Mouse (Mus musculus): ENCODE measurements at regions not wholly inside any gene's neighbourhood (a gene's known extent, or its start where the extent isn't known, plus 50 kb on each side); places are given as distances from the start of the nearest gene placed in this dataset.

DNA sequence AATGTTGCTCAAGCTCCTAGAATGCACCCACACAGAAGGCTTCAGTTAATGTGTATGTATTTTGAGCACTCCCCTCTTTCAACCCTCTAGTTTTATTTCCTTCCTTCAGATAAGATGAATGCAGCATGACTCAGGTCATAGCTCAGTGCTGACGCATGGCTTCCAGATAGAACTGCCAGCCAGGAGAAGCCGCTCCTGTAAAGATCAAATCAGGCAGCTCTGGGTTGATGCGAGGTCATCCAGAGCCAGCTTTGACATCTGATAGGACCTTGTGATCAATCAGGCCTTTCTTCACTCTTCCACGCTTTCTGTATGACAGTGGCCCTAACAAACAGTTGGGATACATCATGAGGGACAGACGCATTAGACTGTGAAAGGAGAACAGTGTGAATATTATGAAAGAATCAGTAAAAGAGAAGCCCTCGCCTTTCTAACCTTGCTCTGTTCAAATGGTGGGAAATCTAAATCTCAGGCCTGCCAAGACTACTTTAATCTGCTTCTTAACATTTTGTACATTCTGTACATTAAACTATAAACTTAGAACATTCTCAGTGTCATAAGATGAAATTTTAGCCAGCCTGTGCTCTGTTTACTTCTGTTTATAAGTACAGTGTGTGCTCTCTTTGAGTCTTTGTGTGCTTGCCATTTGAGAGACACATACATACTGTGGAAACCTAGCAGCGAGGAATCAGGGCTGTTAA lies 807.9 kb upstream of the Tbl1xr1 start:
- Histone ChIP-seq H3K9ac (replicated peaks) (no peak overlapping the region), H3K36me3 (replicated peaks; ENCODE audit: control insufficient read depth, insufficient read depth, low read depth) (no peaks in the 10 kb centered on the region), H3K27me3 (ENCODE audit: control insufficient read depth, insufficient read depth, low read length) (no peaks in the 10 kb centered on the region), H3K9me3 (ENCODE audit: control insufficient read depth, low read length) (no peaks in the 10 kb centered on the region), H3K27ac (no peak overlapping the region), H3K4me3 (ENCODE audit: insufficient read depth in 1 of 2, low read depth in 2 of 2, low read length in 2 of 2) (no peak overlapping the region), H3K4me1 (replicated peaks; ENCODE audit: control insufficient read depth in 2 of 2, insufficient read depth in 2 of 2, low read length in 1 of 2) (no peaks in the 10 kb centered on the region), H3K4me2 (ENCODE audit: low read depth) (no peak overlapping the region)
- no peak for ATAC-seq (ENCODE audit: insufficient read depth)
- no peak for DNase-seq (ENCODE audit: low read depth in 3 of 3, low spot score in 3 of 3)
- 44% methylated on average over 7 of the region's 7 CpGs for WGBS (ENCODE audit: insufficient replicate concordance)
- TF ChIP-seq CTCF (IDR thresholded peaks at IDR 0.05; ENCODE audit: low read depth) (no peak), EP300 (IDR thresholded peaks at IDR 0.05; ENCODE audit: low read depth) (no peak)

DNA sequence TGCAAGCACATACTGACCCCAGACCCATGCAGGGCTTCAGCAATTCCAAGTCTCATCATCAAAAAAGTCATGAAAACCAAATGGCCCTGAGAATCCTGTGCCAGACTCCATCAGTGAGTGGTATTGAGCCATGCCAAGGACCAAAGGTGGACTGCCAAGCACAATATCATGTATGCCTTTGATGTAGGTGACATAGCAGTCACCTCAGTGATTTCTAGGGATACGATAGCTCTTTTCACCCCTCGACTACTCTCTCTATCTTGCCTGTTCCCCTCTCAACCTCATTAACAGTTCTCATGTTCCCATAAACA lies 807.4 kb upstream of the Tbl1xr1 start:
- no peaks in the 10 kb centered on the region for H3K36me3 ChIP-seq (replicated peaks; ENCODE audit: control insufficient read depth, insufficient read depth, low read depth)
- H3K27me3 ChIP-seq (ENCODE audit: control insufficient read depth, insufficient read depth, low read length), result no peaks in the 10 kb centered on the region
- WGBS (ENCODE audit: insufficient replicate concordance), result 51% methylated on average over 2 of the region's 2 CpGs
- H3K9ac ChIP-seq (replicated peaks), result no peak overlapping the region
- H3K9me3 ChIP-seq (ENCODE audit: control insufficient read depth, low read length), result no peaks in the 10 kb centered on the region
- no peak overlapping the region for H3K4me3 ChIP-seq (ENCODE audit: insufficient read depth in 1 of 2, low read depth in 2 of 2, low read length in 2 of 2)
- H3K4me2 ChIP-seq (ENCODE audit: low read depth), result no peak overlapping the region
- no peak for TF ChIP-seq CTCF (IDR thresholded peaks at IDR 0.05; ENCODE audit: low read depth)
- TF ChIP-seq EP300 (IDR thresholded peaks at IDR 0.05; ENCODE audit: low read depth), result no peak
- DNase-seq (ENCODE audit: low read depth in 3 of 3, low spot score in 3 of 3), result no peak
- H3K4me1 ChIP-seq (replicated peaks; ENCODE audit: control insufficient read depth in 2 of 2, insufficient read depth in 2 of 2, low read length in 1 of 2), result no peaks in the 10 kb centered on the region
- ATAC-seq (ENCODE audit: insufficient read depth), result no peak
- H3K27ac ChIP-seq, result no peak overlapping the region

GRCm38 (mm10) chr3:21270788-21271187 lies 805.7 kb upstream of the Tbl1xr1 start:
- Histone ChIP-seq H3K4me1 (replicated peaks; ENCODE audit: control insufficient read depth in 2 of 2, insufficient read depth in 2 of 2, low read length in 1 of 2) (no peaks in the 10 kb centered on the region), H3K27ac (no peak overlapping the region), H3K9me3 (ENCODE audit: control insufficient read depth, low read length) (no peaks in the 10 kb centered on the region), H3K9ac (replicated peaks) (no peak overlapping the region), H3K27me3 (ENCODE audit: control insufficient read depth, insufficient read depth, low read length) (no peaks in the 10 kb centered on the region), H3K4me3 (ENCODE audit: insufficient read depth in 1 of 2, low read depth in 2 of 2, low read length in 2 of 2) (no peak overlapping the region), H3K36me3 (replicated peaks; ENCODE audit: control insufficient read depth, insufficient read depth, low read depth) (no peaks in the 10 kb centered on the region), H3K4me2 (ENCODE audit: low read depth) (no peak overlapping the region)
- no peak for ATAC-seq (ENCODE audit: insufficient read depth)
- 59% methylated on average over 3 of the region's 3 CpGs for WGBS (ENCODE audit: insufficient replicate concordance)
- DNase-seq (ENCODE audit: low read depth in 3 of 3, low spot score in 3 of 3), result no peak
- TF ChIP-seq CTCF (IDR thresholded peaks at IDR 0.05; ENCODE audit: low read depth), result no peak
- TF ChIP-seq EP300 (IDR thresholded peaks at IDR 0.05; ENCODE audit: low read depth), result no peak

GRCm38 (mm10) chr3:21272219-21272618 lies 804.2 kb upstream of the Tbl1xr1 start:
- no peaks in the 10 kb centered on the region for H3K9me3 ChIP-seq (ENCODE audit: control insufficient read depth, low read length)
- no peak overlapping the region for H3K4me3 ChIP-seq (ENCODE audit: insufficient read depth in 1 of 2, low read depth in 2 of 2, low read length in 2 of 2)
- H3K4me1 ChIP-seq (replicated peaks; ENCODE audit: control insufficient read depth in 2 of 2, insufficient read depth in 2 of 2, low read length in 1 of 2), result no peaks in the 10 kb centered on the region
- no peak overlapping the region for H3K27ac ChIP-seq
- ATAC-seq (ENCODE audit: insufficient read depth) (no peak), DNase-seq (ENCODE audit: low read depth in 3 of 3, low spot score in 3 of 3) (no peak)
- H3K36me3 ChIP-seq (replicated peaks; ENCODE audit: control insufficient read depth, insufficient read depth, low read depth), result no peaks in the 10 kb centered on the region
- no peak overlapping the region for H3K4me2 ChIP-seq (ENCODE audit: low read depth)
- WGBS (ENCODE audit: insufficient replicate concordance), result 65% methylated on average over 4 of the region's 4 CpGs
- no peak overlapping the region for H3K9ac ChIP-seq (replicated peaks)
- no peak for TF ChIP-seq CTCF (IDR thresholded peaks at IDR 0.05; ENCODE audit: low read depth)
- no peak for TF ChIP-seq EP300 (IDR thresholded peaks at IDR 0.05; ENCODE audit: low read depth)
- no peaks in the 10 kb centered on the region for H3K27me3 ChIP-seq (ENCODE audit: control insufficient read depth, insufficient read depth, low read length)

GRCm38 (mm10) chr3:21292774-21293173 lies 783.7 kb upstream of the Tbl1xr1 start:
- Histone ChIP-seq H3K4me3 (ENCODE audit: insufficient read depth in 1 of 2, low read depth in 2 of 2, low read length in 2 of 2) (no peak overlapping the region), H3K36me3 (replicated peaks; ENCODE audit: control insufficient read depth, insufficient read depth, low read depth) (no peaks in the 10 kb centered on the region), H3K27me3 (ENCODE audit: control insufficient read depth, insufficient read depth, low read length) (no peaks in the 10 kb centered on the region), H3K27ac (no peak overlapping the region), H3K4me1 (replicated peaks; ENCODE audit: control insufficient read depth in 2 of 2, insufficient read depth in 2 of 2, low read length in 1 of 2) (no peaks in the 10 kb centered on the region), H3K9me3 (ENCODE audit: control insufficient read depth, low read length) (no peaks in the 10 kb centered on the region), H3K4me2 (ENCODE audit: low read depth) (no peak overlapping the region), H3K9ac (replicated peaks) (no peak overlapping the region)
- ATAC-seq (ENCODE audit: insufficient read depth), result no peak
- 62% methylated on average over 1 of the region's 1 CpGs for WGBS (ENCODE audit: insufficient replicate concordance)
- TF ChIP-seq CTCF (IDR thresholded peaks at IDR 0.05; ENCODE audit: low read depth) (no peak), EP300 (IDR thresholded peaks at IDR 0.05; ENCODE audit: low read depth) (no peak)
- no peak for DNase-seq (ENCODE audit: low read depth in 3 of 3, low spot score in 3 of 3)

Data from liver, embryonic 14.5 days (tissue).